Mouse (Mus musculus) liver, embryonic 14.5 days (tissue): Measurements from ENCODE around the gene Atp1a2.
"Not testable (repeated sequence)": the region's sequence is repeated elsewhere in the genome, so short reads cannot be mapped to it uniquely, and the experiment has no call there.

ENCODE experiments used
- CTCF ChIP-seq: IDR thresholded peaks from 2 replicates; pipeline ENCODE4 v1.5.1; 2016; ENCODE audit warnings: antibody characterized with exemption, low read depth, control low read depth
- EP300 ChIP-seq: IDR thresholded peaks from 2 replicates; pipeline ENCODE4 v1.6.1; 2016; ENCODE audit warnings: antibody characterized with exemption, low read depth

DNA sequence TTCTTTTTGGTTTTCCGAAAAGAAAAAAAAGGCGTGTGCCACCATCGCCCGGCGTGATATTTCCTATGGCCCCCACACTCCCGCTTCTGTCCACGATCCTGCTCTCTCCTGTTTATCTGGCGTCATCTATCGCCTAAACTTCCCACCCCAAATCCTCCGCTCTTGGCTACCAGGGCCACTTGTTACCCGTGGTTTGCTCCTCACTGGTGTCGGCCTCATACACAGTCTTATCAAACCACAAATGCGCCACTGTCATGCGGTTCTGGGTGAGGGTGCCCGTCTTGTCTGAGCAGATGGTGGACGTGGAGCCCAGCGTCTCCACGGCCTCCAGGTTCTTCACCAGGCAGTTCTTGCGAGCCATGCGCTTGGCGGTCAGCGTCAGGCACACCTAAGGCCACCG is 53.2 kb downstream of the Atp1a2 start:
- TF ChIP-seq EP300, CTCF: not testable (repeated sequence)
